Mouse (Mus musculus) heart, embryonic 11.5 days (tissue): Measurements from ENCODE around the gene Hist1h2bh. TPM values are rescaled to one million over a fixed set of nuclear protein-coding genes. Genes with fewer than 3 reads are reported as not detected.
A peak's percentile ranks its signal among the peaks of the same experiment; 100 is the strongest.

ENCODE experiments used
- ATAC-seq: fragments of 200-750 bp; cut with Nextera tagmentation; replicated peaks from 2 replicates; pipeline ENCODE4 v1.8.0; 2017; ENCODE audit warnings: moderate library complexity; ENCODE audit not compliant: insufficient number of reproducible peaks, low FRiP score, low TSS enrichment
- H3K27ac ChIP-seq: fragments of 300-500 bp; sonication (generic); 2 replicates; pipeline ENCODE4 v1.5.1; 2014; ENCODE audit warnings: mild to moderate bottlenecking, low read depth, low read length
- H3K27me3 ChIP-seq: fragments of 300-500 bp; sonication (generic); 2 replicates; pipeline ENCODE4 v1.6.1; 2014; ENCODE audit warnings: mild to moderate bottlenecking, low read length, mixed read lengths; ENCODE audit not compliant: control insufficient read depth, insufficient read depth
- H3K36me3 ChIP-seq: fragments of 300-500 bp; sonication (generic); 2 replicates; pipeline ENCODE4 v1.6.1; 2014; ENCODE audit warnings: mild to moderate bottlenecking, low read length, moderate library complexity, mixed read lengths; ENCODE audit not compliant: control insufficient read depth, insufficient read depth
- H3K4me1 ChIP-seq: fragments of 300-500 bp; sonication (generic); 2 replicates; pipeline ENCODE4 v1.6.1; 2014; ENCODE audit warnings: low read length; ENCODE audit not compliant: control insufficient read depth, insufficient read depth
- H3K4me2 ChIP-seq: fragments of 300-500 bp; sonication (generic); 2 replicates; pipeline ENCODE4 v1.6.1; 2014; ENCODE audit warnings: mild to moderate bottlenecking, moderate library complexity
- H3K4me3 ChIP-seq: fragments of 300-500 bp; sonication (generic); 2 replicates; pipeline ENCODE4 v1.5.1; 2014; ENCODE audit warnings: low read depth, low read length
- H3K9ac ChIP-seq: fragments of 300-500 bp; sonication (generic); 2 replicates; pipeline ENCODE4 v1.6.1; 2014; ENCODE audit warnings: mild to moderate bottlenecking, low read depth, low read length, moderate library complexity
- H3K9me3 ChIP-seq: fragments of 300-500 bp; sonication (generic); replicated peaks from 2 replicates; pipeline ENCODE4 v1.6.1; 2016; ENCODE audit warnings: low read length; ENCODE audit not compliant: control insufficient read depth
- WGBS: fragments of 180-500 bp; shearing (Covaris S2); extraction: QIAGEN DNeasy Blood & Tissue Kit; methylation state at CpG from one replicate; pipeline ENCODE4 v1.1.7; 2014; ENCODE audit not compliant: insufficient replicate concordance; 5-methylcytosine and 5-hydroxymethylcytosine counted together
- polyA plus RNA-seq: library from polyadenylated mRNA; unstranded; fragments of >200 nt; fragmentation: Nextera tagmentation; extraction: Ambion mirVana; gene quantifications from 2 replicates; pipeline ENCODE4 v1.2.1, GENCODE M21; 2014

Gene Hist1h2bh
- polyA plus RNA-seq, 1 experiment from 2014 or later = 0.43 TPM

GRCm38 (mm10) chr13:23584331-23584730 is 41.1 kb upstream of the Hist1h2bh start:
- peak overlapping the region; percentile 69 for H3K4me2 ChIP-seq
- no peak for ATAC-seq
- no peaks in the 10 kb centered on the region for H3K36me3 ChIP-seq
- peak overlapping the region; percentile 80 for H3K9ac ChIP-seq
- H3K27ac ChIP-seq = peak overlapping the region; percentile 96
- peaks cover 18% of the 10 kb centered on the region; the same call in 1 of the 2 replicates for H3K4me1 ChIP-seq
- no peaks in the 10 kb centered on the region for H3K27me3 ChIP-seq
- peak overlapping the region; percentile 38 for H3K4me3 ChIP-seq
- no peaks in the 10 kb centered on the region for H3K9me3 ChIP-seq

- Histone ChIP-seq H3K36me3 (no peaks in the 10 kb centered on the region), H3K4me1 (peaks cover 18% of the 10 kb centered on the region; the same call in 1 of the 2 replicates), H3K27me3 (no peaks in the 10 kb centered on the region), H3K9me3 (no peaks in the 10 kb centered on the region), H3K27ac (peak overlapping the region; percentile 91), H3K4me3 (no peak overlapping the region; the same call in 1 of the 2 replicates), H3K9ac (0 out of 2 replicates have a peak overlapping the region, but pooled peaks have one; percentile 34), H3K4me2 (peak overlapping the region; percentile 37)
- no peak for ATAC-seq
Observed at GRCm38 (mm10) chr13:23583387-23584068, 40.3 kb upstream of the Hist1h2bh start.

GRCm38 (mm10) chr13:23582219-23583056 is 39.2 kb upstream of the Hist1h2bh start:
- Histone ChIP-seq H3K27me3 (no peaks in the 10 kb centered on the region), H3K4me2 (peak overlapping the region; percentile 85), H3K4me1 (peaks cover 18% of the 10 kb centered on the region; the same call in 1 of the 2 replicates), H3K4me3 (peak overlapping the region; percentile 49), H3K36me3 (no peaks in the 10 kb centered on the region), H3K9me3 (no peaks in the 10 kb centered on the region), H3K27ac (peak overlapping the region; percentile 91), H3K9ac (peak overlapping the region; percentile 84)
- no peak for ATAC-seq
- 11% methylated on average over 6 of the region's 6 CpGs for WGBS

- under 1% methylated on average over 43 of the region's 43 CpGs for WGBS
Observed at GRCm38 (mm10) chr13:23581408-23582218, 38.4 kb upstream of the Hist1h2bh start, which contains the start of gene Hist1h4d. Gene Hist1h4d (plus strand): TSS chr13:23581598.

GRCm38 (mm10) chr13:23577835-23578234 is 34.6 kb upstream of the Hist1h2bh start:
- 95% methylated on average over 1 of the region's 1 CpGs for WGBS
- H3K4me3 ChIP-seq = no peak overlapping the region
- peaks cover 14% of the 10 kb centered on the region; the same call in 1 of the 2 replicates for H3K4me1 ChIP-seq
- H3K27ac ChIP-seq = no peak overlapping the region
- H3K9ac ChIP-seq = no peak overlapping the region
- no peaks in the 10 kb centered on the region for H3K27me3 ChIP-seq
- no peaks in the 10 kb centered on the region for H3K36me3 ChIP-seq
- no peaks in the 10 kb centered on the region for H3K9me3 ChIP-seq
- ATAC-seq = no peak
- H3K4me2 ChIP-seq = no peak overlapping the region

More at GRCm38 (mm10) chr13:23581408-23582218, 38.4 kb upstream of the Hist1h2bh start, which contains the start of gene Hist1h4d:
- Histone ChIP-seq H3K36me3 (no peaks in the 10 kb centered on the region), H3K4me2 (peak within 1 kb of the TSS; percentile 85), H3K27ac (peak within 1 kb of the TSS; percentile 91), H3K4me1 (peaks cover 17% of the 10 kb centered on the region; the same call in 1 of the 2 replicates), H3K9me3 (no peaks in the 10 kb centered on the region), H3K4me3 (peak within 1 kb of the TSS; percentile 49), H3K27me3 (no peaks in the 10 kb centered on the region), H3K9ac (peak within 1 kb of the TSS; percentile 84)
- ATAC-seq = peak; percentile 83

- Histone ChIP-seq H3K9ac (peak overlapping the region; percentile 76), H3K4me1 (peaks cover 11% of the 10 kb centered on the region; the same call in 1 of the 2 replicates), H3K9me3 (no peaks in the 10 kb centered on the region), H3K27ac (peak overlapping the region; percentile 84), H3K36me3 (no peaks in the 10 kb centered on the region), H3K4me2 (peak overlapping the region; percentile 68), H3K27me3 (no peaks in the 10 kb centered on the region), H3K4me3 (peak overlapping the region; percentile 45)
- WGBS = 60% methylated on average over 6 of the region's 6 CpGs
- ATAC-seq = no peak
Observed at GRCm38 (mm10) chr13:23576906-23577639, 33.9 kb upstream of the Hist1h2bh start.

- peak overlapping the region; percentile 68 for H3K4me2 ChIP-seq
- ATAC-seq = no peak
- WGBS = 13% methylated on average over 7 of the region's 7 CpGs
- H3K9me3 ChIP-seq = no peaks in the 10 kb centered on the region
- H3K27me3 ChIP-seq = no peaks in the 10 kb centered on the region
- H3K27ac ChIP-seq = peak overlapping the region; percentile 84
- H3K4me3 ChIP-seq = peak overlapping the region; percentile 45
- peaks cover 8% of the 10 kb centered on the region; the same call in 1 of the 2 replicates for H3K4me1 ChIP-seq
- H3K36me3 ChIP-seq = no peaks in the 10 kb centered on the region
- peak overlapping the region; percentile 76 for H3K9ac ChIP-seq
Observed at GRCm38 (mm10) chr13:23576351-23576881, 33.2 kb upstream of the Hist1h2bh start.
